Mouse (Mus musculus) heart, postnatal 25 days (tissue): Measurements from ENCODE around the gene Sash1. TPM values are rescaled to one million over a fixed set of nuclear protein-coding genes. Genes with fewer than 3 reads are reported as not detected.

ENCODE experiments used
- DNase-seq: peaks from one replicate; pipeline ENCODE4 v3.0.0; 2022; ENCODE audit warnings: low spot score
- intact Hi-C: fragments of 180-260 bp; cut with DNase I; formaldehyde crosslinking; loops from one replicate; pipeline ENCODE4 v1.15.1; 2025
- total RNA-seq, 2 experiments: library from RNA; stranded (reverse); gene quantifications; 2 replicates each; pipeline ENCODE4 v1.2.3; 2021

Gene Sash1
- total RNA-seq, 2 experiments from 2014 or later, result 26.8 to 31.1 TPM

GRCm38 (mm10) chr10:8910237-8910990 lies 24.5 kb upstream of the Sash1 start:
- no peak for DNase-seq
- intact Hi-C loops, result loop anchor here (5.0 kb wide), 1 partner anchor 43 kb away; no protein-coding TSS in a partner anchor

- no peak for DNase-seq
- intact Hi-C loops, result loop anchor here (5.0 kb wide), 1 partner anchor 69 kb away; no protein-coding TSS in a partner anchor
Measured at GRCm38 (mm10) chr10:8903086-8903485, 17.2 kb upstream of the Sash1 start.

GRCm38 (mm10) chr10:8902412-8902811 lies 16.5 kb upstream of the Sash1 start:
- intact Hi-C loops, result loop anchor here (5.0 kb wide), 1 partner anchor 70 kb away; no protein-coding TSS in a partner anchor
- no peak for DNase-seq

GRCm38 (mm10) chr10:8898831-8899511 lies 13.1 kb upstream of the Sash1 start:
- DNase-seq, result no peak
- intact Hi-C loops, result no loop called here

- DNase-seq, result no peak
- intact Hi-C loops, result no loop called here
Measured at GRCm38 (mm10) chr10:8898099-8898777, 12.4 kb upstream of the Sash1 start.

- DNase-seq, result no peak
- intact Hi-C loops, result no loop called here
Measured at GRCm38 (mm10) chr10:8894965-8895515, 9.2 kb upstream of the Sash1 start.

- intact Hi-C loops, result no loop called here
- DNase-seq, result no peak
Measured at GRCm38 (mm10) chr10:8890511-8890910, 4.6 kb upstream of the Sash1 start.

GRCm38 (mm10) chr10:8889341-8889740 lies 3.5 kb upstream of the Sash1 start:
- intact Hi-C loops, result loop anchor here (5.0 kb wide), 1 partner anchor 38 kb away; no protein-coding TSS in a partner anchor
- DNase-seq, result no peak

GRCm38 (mm10) chr10:8886528-8886854 lies 621 bp upstream of the Sash1 start:
- no peak for DNase-seq
- intact Hi-C loops, result loop anchor here (5.0 kb wide), 1 partner anchor 41 kb away; no protein-coding TSS in a partner anchor

- intact Hi-C loops, result loop anchor here (2.0 to 5.0 kb wide), 2 partner anchors 14 to 42 kb away; no protein-coding TSS in a partner anchor
- no peak for DNase-seq
Measured at GRCm38 (mm10) chr10:8885201-8885600, 669 bp downstream of the Sash1 start.

GRCm38 (mm10) chr10:8884565-8884964 lies 1.3 kb downstream of the Sash1 start:
- intact Hi-C loops, result loop anchor here (2.0 to 5.0 kb wide), 2 partner anchors 14 to 77 kb away; no protein-coding TSS in a partner anchor
- DNase-seq, result no peak

GRCm38 (mm10) chr10:8883686-8884085 lies 2.2 kb downstream of the Sash1 start:
- intact Hi-C loops, result loop anchor here (2.0 to 5.0 kb wide), 2 partner anchors 13 to 76 kb away; no protein-coding TSS in a partner anchor
- DNase-seq, result no peak

GRCm38 (mm10) chr10:8881736-8882135 lies 4.1 kb downstream of the Sash1 start:
- intact Hi-C loops, result loop anchor here (5.0 kb wide), 1 partner anchor 74 kb away; no protein-coding TSS in a partner anchor
- DNase-seq, result no peak

- DNase-seq, result no peak
- intact Hi-C loops, result loop anchor here (5.0 kb wide), 1 partner anchor 74 kb away; no protein-coding TSS in a partner anchor
Measured at GRCm38 (mm10) chr10:8880950-8881675, 4.8 kb downstream of the Sash1 start.

GRCm38 (mm10) chr10:8878824-8879223 lies 7.0 kb downstream of the Sash1 start:
- DNase-seq, result no peak
- intact Hi-C loops, result no loop called here

- intact Hi-C loops, result no loop called here
- DNase-seq, result no peak
Measured at GRCm38 (mm10) chr10:8878381-8878780, 7.5 kb downstream of the Sash1 start.

GRCm38 (mm10) chr10:8873631-8874370 lies 12.1 kb downstream of the Sash1 start:
- intact Hi-C loops, result no loop called here
- peak; percentile 11 for DNase-seq

- DNase-seq, result no peak
- intact Hi-C loops, result no loop called here
Measured at GRCm38 (mm10) chr10:8872788-8873187, 13.1 kb downstream of the Sash1 start.

- intact Hi-C loops, result loop anchor here (2.0 kb wide), 1 partner anchor 13 kb away; no protein-coding TSS in a partner anchor
- DNase-seq, result no peak
Measured at GRCm38 (mm10) chr10:8871935-8872334, 13.9 kb downstream of the Sash1 start.
